In genomic region chr19:58523736-58524394, GRCm38 (mm10) we compare ENCODE assay signal across 14 mouse cellular contexts. TPM values are rescaled to one million over a fixed set of nuclear protein-coding genes. Genes with fewer than 3 reads are reported as not detected.
DNase-seq lines count a peak whose midpoint lies in the region; ATAC-seq and TF ChIP-seq lines count a peak whose summit lies in the region.
"Had no signal": no experiment of that assay in that cellular context is flagged by ENCODE, and none has a peak within 500 bp of the region (broad histone marks: within the 10 kb centered on the region; RNA-seq: fewer than 3 reads in every experiment).

No protein-coding gene starts in this region.

- 50% methylated on average over 12 of the region's 12 CpGs for WGBS in hindbrain, embryonic 15.5 days
- WGBS in hindbrain, postnatal 0 days = 57% methylated on average over 12 of the region's 12 CpGs
- 52% methylated on average over 12 of the region's 12 CpGs for WGBS in heart, embryonic 12.5 days

- DNase-seq in hindbrain, postnatal 0 days (ENCODE audit: low spot score) = no peak
- DNase-seq in 3134 (ENCODE audit: extremely low read depth, insufficient read length, low spot score) (peak; percentile 59), Patski (ENCODE audit: low read depth, low spot score) (peak; percentile 78)
- DNase-seq in c-Kit-positive CD71-positive TER-119-positive erythroid progenitor cells, embryonic 14.5 days (ENCODE audit: low spot score) = no peak
- no peak for DNase-seq in cerebellum, postnatal 36 days
- DNase-seq: kidney, postnatal 36 days had no signal

- no peak overlapping the region for H3K9ac ChIP-seq in hindbrain, embryonic 15.5 days
- no peak overlapping the region for H3K9ac ChIP-seq in hindbrain, postnatal 0 days (replicated peaks; ENCODE audit: low read length)
- no peak overlapping the region for H3K9ac ChIP-seq in heart, embryonic 12.5 days
- H3K9ac ChIP-seq: liver, embryonic 14.5 days; midbrain, embryonic 12.5 days had no signal

- in situ Hi-C loops in Patski (cut with MboI; ENCODE audit: low pct_unique_long_range_greater_than_20kb) = no loop called here

- TF ChIP-seq POLR2A in embryonic fibroblast, embryonic 13.5 days (IDR thresholded peaks at IDR 0.05; ENCODE audit: low read depth, low read length) = no peak; the same call in 1 of the 2 replicates

- TF ChIP-seq CTCF in hindbrain, postnatal 0 days (IDR thresholded peaks at IDR 0.05; ENCODE audit: low read depth) = no peak
- no peak for TF ChIP-seq CTCF in Patski (IDR thresholded peaks at IDR 0.05)
- no peak for TF ChIP-seq CTCF in embryonic fibroblast, embryonic 13.5 days (IDR thresholded peaks at IDR 0.05; ENCODE audit: borderline replicate concordance, insufficient read depth, low read length)

- H3K27ac ChIP-seq in hindbrain, embryonic 15.5 days (replicated peaks) = no peak overlapping the region
- no peak overlapping the region for H3K27ac ChIP-seq in hindbrain, postnatal 0 days
- peak overlapping the region; percentile 73 for H3K27ac ChIP-seq in embryonic fibroblast, embryonic 13.5 days (ENCODE audit: insufficient read depth, low read length)
- no peak overlapping the region for H3K27ac ChIP-seq in heart, embryonic 12.5 days (ENCODE audit: poor library complexity, severe bottlenecking)
- H3K27ac ChIP-seq: liver, embryonic 14.5 days; midbrain, embryonic 12.5 days had no signal

- H3K27me3 ChIP-seq in hindbrain, embryonic 15.5 days = no peaks in the 10 kb centered on the region
- H3K27me3 ChIP-seq in hindbrain, postnatal 0 days (ENCODE audit: insufficient read depth, low read length) = no peaks in the 10 kb centered on the region
- no peaks in the 10 kb centered on the region for H3K27me3 ChIP-seq in Patski
- 0 out of 2 replicates have a peak, but pooled peaks cover 4% of the 10 kb centered on the region for H3K27me3 ChIP-seq in heart, embryonic 12.5 days (replicated peaks)

- H3K4me3 ChIP-seq in hindbrain, embryonic 15.5 days = no peak overlapping the region
- no peak overlapping the region for H3K4me3 ChIP-seq in hindbrain, postnatal 0 days (ENCODE audit: low read length)
- no peak overlapping the region for H3K4me3 ChIP-seq in embryonic fibroblast, embryonic 13.5 days (ENCODE audit: insufficient read depth, low read length)
- no peak overlapping the region for H3K4me3 ChIP-seq in heart, embryonic 12.5 days
- H3K4me3 ChIP-seq: midbrain, embryonic 12.5 days had no signal

- peak overlapping the region; percentile 4; the same call in 1 of the 2 replicates for H3K4me2 ChIP-seq in hindbrain, embryonic 15.5 days
- no peak overlapping the region for H3K4me2 ChIP-seq in hindbrain, postnatal 0 days (ENCODE audit: low read depth, low read length)
- H3K4me2 ChIP-seq in heart, embryonic 12.5 days = no peak overlapping the region
- H3K4me2 ChIP-seq: midbrain, embryonic 12.5 days had no signal

- no peaks in the 10 kb centered on the region for H3K36me3 ChIP-seq in hindbrain, embryonic 15.5 days
- no peaks in the 10 kb centered on the region for H3K36me3 ChIP-seq in hindbrain, postnatal 0 days (ENCODE audit: insufficient read depth, low read length)
- no peaks in the 10 kb centered on the region for H3K36me3 ChIP-seq in heart, embryonic 12.5 days
- H3K36me3 ChIP-seq: midbrain, embryonic 12.5 days had no signal

- POLR2A ChIA-PET in Patski (lab: Charles Lee) = interaction anchor here (0.6 to 0.7 kb wide), 2 partner anchors 26 to 807 kb away, joined by 3 to 4 read pairs; no protein-coding TSS in a partner anchor

- H3K9me3 ChIP-seq in hindbrain, embryonic 15.5 days = no peaks in the 10 kb centered on the region
- H3K9me3 ChIP-seq in hindbrain, postnatal 0 days (ENCODE audit: low read length) = no peaks in the 10 kb centered on the region
- no peaks in the 10 kb centered on the region for H3K9me3 ChIP-seq in heart, embryonic 12.5 days (replicated peaks)
- H3K9me3 ChIP-seq: midbrain, embryonic 12.5 days had no signal

- no peak for ATAC-seq in hindbrain, embryonic 15.5 days (ENCODE audit: low FRiP score, low read depth)
- ATAC-seq in hindbrain, postnatal 0 days = no peak
- peak; percentile 92 for ATAC-seq in Patski
- ATAC-seq in heart, embryonic 12.5 days (ENCODE audit: insufficient number of reproducible peaks, low FRiP score) = no peak

- peaks cover 4% of the 10 kb centered on the region; the same call in 1 of the 2 replicates for H3K4me1 ChIP-seq in hindbrain, embryonic 15.5 days (replicated peaks)
- no peaks in the 10 kb centered on the region for H3K4me1 ChIP-seq in hindbrain, postnatal 0 days (ENCODE audit: insufficient read depth, low read length)
- H3K4me1 ChIP-seq in embryonic fibroblast, embryonic 13.5 days (ENCODE audit: control insufficient read depth, insufficient read depth, low read length) = peaks cover 13% of the 10 kb centered on the region
- 0 out of 2 replicates have a peak, but pooled peaks cover 3% of the 10 kb centered on the region for H3K4me1 ChIP-seq in heart, embryonic 12.5 days (replicated peaks)

- CTCF ChIA-PET in Patski (lab: Charles Lee) = no interaction called here

RNA-seq across cellular contexts. Expression of gene Ccdc172, which starts 12.1 kb away (rescaled TPM):
- not detected in 2 replicates for polyA plus RNA-seq in hindbrain, embryonic 15.5 days (2015; fragmentation: Nextera tagmentation; extraction: Ambion mirVana)
- total RNA-seq in hindbrain, postnatal 0 days (2014; rRNA removed) = not detected in 2 replicates
- not detected in 2 replicates for polyA plus RNA-seq in hindbrain, postnatal 0 days (2015; fragmentation: Nextera tagmentation; extraction: Ambion mirVana)
- not detected for polyA plus RNA-seq in Patski (2021)
- polyA plus RNA-seq in embryonic fibroblast, embryonic 13.5 days (2011; ENCODE audit: insufficient read length, low read depth, missing spikeins) = not detected in 2 replicates
- not detected in 2 replicates for polyA plus RNA-seq in heart, embryonic 12.5 days (2016; fragmentation: Nextera tagmentation; extraction: Ambion mirVana)
- total RNA-seq: adrenal gland, adult 18-20 months; common myeloid progenitor, adult 5-6 weeks; left cerebral cortex, postnatal 10 days had no signal
- polyA plus RNA-seq: liver, embryonic 14.5 days; midbrain, embryonic 12.5 days had no signal

Comparison
In these comparisons a context has a peak if more than half of its experiments do, and no peak if none do; other contexts are left out.
1. DNase-seq: peak in 3134 (single experiment) and Patski (single experiment); none in hindbrain, postnatal 0 days (single experiment), c-Kit-positive CD71-positive TER-119-positive erythroid progenitor cells, embryonic 14.5 days (single experiment) and cerebellum, postnatal 36 days (0 of 2).